Mouse (Mus musculus): ENCODE data around the gene D2hgdh. TPM values are rescaled to one million over a fixed set of nuclear protein-coding genes. Genes with fewer than 3 reads are reported as not detected.
A peak's percentile ranks its signal among the peaks of the same experiment; 100 is the strongest.

D2hgdh gene
- polyA plus RNA-seq, 1 experiment from 2014 or later, result 15.8 TPM

- peaks cover 10% of the 10 kb centered on the region; the same call in 1 of the 2 replicates for H3K36me3 ChIP-seq (ENCODE audit: control insufficient read depth, insufficient read depth, low read length)
- H3K27ac ChIP-seq (ENCODE audit: low read length), result peak within 1 kb of the TSS; percentile 98
- H3K4me3 ChIP-seq (ENCODE audit: low read length), result peak within 1 kb of the TSS; percentile 83
- H3K4me2 ChIP-seq (ENCODE audit: low read depth, low read length), result peak within 1 kb of the TSS; percentile 93
- ATAC-seq, result peak; percentile 93
- no peaks in the 10 kb centered on the region for H3K27me3 ChIP-seq (replicated peaks; ENCODE audit: control insufficient read depth, insufficient read depth, low read length)
- no peaks in the 10 kb centered on the region for H3K9me3 ChIP-seq (ENCODE audit: control insufficient read depth, low read length)
- H3K9ac ChIP-seq (ENCODE audit: low read depth, low read length), result peak within 1 kb of the TSS; percentile 95
- under 1% methylated on average over 88 of the region's 94 CpGs for WGBS
- peaks cover 30% of the 10 kb centered on the region for H3K4me1 ChIP-seq (ENCODE audit: control insufficient read depth, insufficient read depth, low read length)
Measured at GRCm38 (mm10) chr1:93803556-93804507, 20.9 kb upstream of the D2hgdh start, which contains the start of gene Ing5. TSS of gene Ing5 (plus strand) at chr1:93803965.

- Histone ChIP-seq H3K27me3 (replicated peaks; ENCODE audit: control insufficient read depth, insufficient read depth, low read length) (no peaks in the 10 kb centered on the region), H3K9ac (ENCODE audit: low read depth, low read length) (peak overlapping the region; percentile 95), H3K4me1 (ENCODE audit: control insufficient read depth, insufficient read depth, low read length) (peaks cover 30% of the 10 kb centered on the region), H3K36me3 (ENCODE audit: control insufficient read depth, insufficient read depth, low read length) (peaks cover 10% of the 10 kb centered on the region; the same call in 1 of the 2 replicates), H3K4me3 (ENCODE audit: low read length) (peak overlapping the region; percentile 83), H3K4me2 (ENCODE audit: low read depth, low read length) (peak overlapping the region; percentile 88), H3K9me3 (ENCODE audit: control insufficient read depth, low read length) (no peaks in the 10 kb centered on the region), H3K27ac (ENCODE audit: low read length) (peak overlapping the region; percentile 98; the same call in 1 of the 2 replicates)
- no peak for ATAC-seq
- 60% methylated on average over 4 of the region's 4 CpGs for WGBS
Measured at GRCm38 (mm10) chr1:93804818-93805217, 19.9 kb upstream of the D2hgdh start.

DNA sequence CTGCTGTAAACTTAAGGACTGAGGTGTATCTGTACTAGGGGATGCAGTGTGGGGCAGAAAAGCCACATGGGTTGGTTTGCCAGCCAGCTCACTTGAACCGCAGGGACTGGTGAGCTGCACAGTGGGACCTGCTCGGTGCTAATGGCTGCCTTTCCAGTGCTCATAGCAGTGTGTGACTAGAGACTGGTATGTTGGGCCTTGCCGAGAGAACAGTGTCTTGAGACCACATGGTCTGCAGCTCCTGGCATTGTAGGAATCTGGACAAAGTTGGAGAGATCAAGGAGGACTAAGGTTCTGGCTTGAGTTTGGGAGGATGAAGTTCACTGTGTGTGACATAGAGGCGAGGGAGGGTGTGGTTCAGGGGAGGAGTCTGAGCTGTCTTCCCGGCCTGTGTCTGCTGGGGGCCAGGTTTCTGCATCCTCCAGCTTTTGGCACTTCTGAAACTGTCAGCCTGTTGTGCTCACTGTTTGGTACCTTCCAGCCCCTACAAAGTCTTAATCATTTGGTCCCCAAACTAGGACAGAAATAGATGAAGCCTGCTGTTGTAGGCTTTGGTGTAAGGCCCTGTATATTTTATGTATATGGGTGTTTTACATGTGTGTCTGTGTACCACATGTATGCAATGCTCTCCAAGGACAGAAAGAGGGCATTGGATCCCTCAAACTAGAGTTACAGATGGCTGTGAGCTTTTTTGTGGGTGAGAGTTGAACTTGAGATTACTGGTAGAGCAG lies 19.3 kb upstream of the D2hgdh start:
- 58% methylated on average over 5 of the region's 5 CpGs for WGBS
- Histone ChIP-seq H3K27me3 (replicated peaks; ENCODE audit: control insufficient read depth, insufficient read depth, low read length) (no peaks in the 10 kb centered on the region), H3K36me3 (ENCODE audit: control insufficient read depth, insufficient read depth, low read length) (peaks cover 10% of the 10 kb centered on the region; the same call in 1 of the 2 replicates), H3K4me1 (ENCODE audit: control insufficient read depth, insufficient read depth, low read length) (peaks cover 30% of the 10 kb centered on the region), H3K4me3 (ENCODE audit: low read length) (no peak overlapping the region), H3K9ac (ENCODE audit: low read depth, low read length) (peak overlapping the region; percentile 95), H3K4me2 (ENCODE audit: low read depth, low read length) (peak overlapping the region; percentile 88), H3K27ac (ENCODE audit: low read length) (no peak overlapping the region), H3K9me3 (ENCODE audit: control insufficient read depth, low read length) (no peaks in the 10 kb centered on the region)
- no peak for ATAC-seq

- Histone ChIP-seq H3K27me3 (replicated peaks; ENCODE audit: control insufficient read depth, insufficient read depth, low read length) (no peaks in the 10 kb centered on the region), H3K9ac (ENCODE audit: low read depth, low read length) (no peak overlapping the region), H3K9me3 (ENCODE audit: control insufficient read depth, low read length) (no peaks in the 10 kb centered on the region), H3K4me2 (ENCODE audit: low read depth, low read length) (no peak overlapping the region), H3K36me3 (ENCODE audit: control insufficient read depth, insufficient read depth, low read length) (peaks cover 25% of the 10 kb centered on the region), H3K4me1 (ENCODE audit: control insufficient read depth, insufficient read depth, low read length) (peaks cover 17% of the 10 kb centered on the region), H3K27ac (ENCODE audit: low read length) (no peak overlapping the region), H3K4me3 (ENCODE audit: low read length) (no peak overlapping the region)
- no peak for ATAC-seq
- 86% methylated on average over 4 of the region's 4 CpGs for WGBS
Measured at GRCm38 (mm10) chr1:93808871-93809270, 15.8 kb upstream of the D2hgdh start.

- no peaks in the 10 kb centered on the region for H3K9me3 ChIP-seq (ENCODE audit: control insufficient read depth, low read length)
- WGBS, result 95% methylated on average over 3 of the region's 3 CpGs
- no peak overlapping the region for H3K27ac ChIP-seq (ENCODE audit: low read length)
- no peak overlapping the region for H3K4me2 ChIP-seq (ENCODE audit: low read depth, low read length)
- no peak overlapping the region for H3K9ac ChIP-seq (ENCODE audit: low read depth, low read length)
- H3K4me3 ChIP-seq (ENCODE audit: low read length), result no peak overlapping the region
- H3K36me3 ChIP-seq (ENCODE audit: control insufficient read depth, insufficient read depth, low read length), result peaks cover 27% of the 10 kb centered on the region
- peaks cover 9% of the 10 kb centered on the region for H3K4me1 ChIP-seq (ENCODE audit: control insufficient read depth, insufficient read depth, low read length)
- ATAC-seq, result no peak
- no peaks in the 10 kb centered on the region for H3K27me3 ChIP-seq (replicated peaks; ENCODE audit: control insufficient read depth, insufficient read depth, low read length)
Measured at GRCm38 (mm10) chr1:93810011-93810410, 14.7 kb upstream of the D2hgdh start.

DNA sequence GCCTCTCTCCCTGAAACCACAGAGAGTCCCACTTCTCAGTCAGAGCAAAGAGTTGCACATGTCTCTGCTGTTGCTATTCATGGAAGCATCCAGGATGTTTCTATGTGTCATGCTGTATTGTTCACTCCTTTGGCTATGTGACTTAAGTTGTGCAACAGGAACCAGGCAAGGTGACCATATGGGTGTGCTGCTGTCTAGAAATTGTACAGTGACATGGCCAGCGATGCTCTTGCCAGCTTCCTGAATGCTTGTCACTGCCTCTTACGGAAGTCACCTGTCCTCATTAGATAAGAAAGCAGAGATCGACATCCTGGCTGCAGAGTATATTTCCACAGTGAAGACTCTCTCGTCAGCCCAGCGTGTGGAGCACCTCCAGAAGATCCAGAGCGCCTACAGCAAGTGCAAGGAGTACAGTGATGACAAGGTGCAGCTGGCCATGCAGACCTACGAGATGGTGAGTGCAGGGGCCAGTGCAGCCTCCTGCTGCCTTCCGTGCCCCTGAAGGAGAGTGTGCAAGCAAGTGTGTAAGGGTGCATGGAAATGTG lies 13.1 kb upstream of the D2hgdh start:
- Histone ChIP-seq H3K27me3 (replicated peaks; ENCODE audit: control insufficient read depth, insufficient read depth, low read length) (no peaks in the 10 kb centered on the region), H3K4me3 (ENCODE audit: low read length) (no peak overlapping the region), H3K27ac (ENCODE audit: low read length) (no peak overlapping the region), H3K36me3 (ENCODE audit: control insufficient read depth, insufficient read depth, low read length) (peaks cover 36% of the 10 kb centered on the region), H3K4me2 (ENCODE audit: low read depth, low read length) (no peak overlapping the region), H3K9ac (ENCODE audit: low read depth, low read length) (no peak overlapping the region), H3K9me3 (ENCODE audit: control insufficient read depth, low read length) (no peaks in the 10 kb centered on the region), H3K4me1 (ENCODE audit: control insufficient read depth, insufficient read depth, low read length) (no peaks in the 10 kb centered on the region)
- WGBS, result 85% methylated on average over 8 of the region's 8 CpGs
- no peak for ATAC-seq

DNA sequence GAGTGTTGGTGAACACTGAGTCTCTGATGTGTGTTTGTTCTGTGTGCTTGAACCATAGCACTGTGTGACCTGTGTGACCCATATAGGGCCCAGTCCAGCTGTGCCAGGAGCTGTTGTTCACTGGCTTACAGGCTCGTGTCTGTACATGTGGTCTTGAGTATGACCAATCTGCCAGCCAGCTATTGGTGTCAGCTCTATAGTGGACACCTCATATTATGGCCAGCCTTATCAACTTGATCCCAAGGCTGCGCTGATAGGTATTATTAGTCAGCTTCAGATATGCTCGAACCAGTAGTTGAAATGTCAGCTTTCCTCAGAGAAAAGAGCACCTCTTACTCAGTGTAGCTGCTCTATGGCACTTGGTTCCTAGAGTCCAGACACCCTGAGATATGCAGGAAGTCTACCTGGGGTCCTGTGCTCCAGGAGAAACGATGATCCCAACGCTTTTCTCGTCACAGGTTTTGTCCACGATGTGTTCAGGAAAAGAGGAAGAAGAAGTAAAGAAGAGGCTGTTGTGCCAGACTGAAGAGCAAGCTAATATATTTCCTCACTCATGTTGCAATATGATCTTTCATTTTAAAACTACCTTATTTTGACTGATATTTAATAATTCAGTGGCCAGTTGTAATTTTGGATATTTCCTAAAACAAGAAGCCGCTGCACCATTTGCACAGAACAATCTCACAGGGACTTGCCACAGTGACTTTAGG lies 6.7 kb upstream of the D2hgdh start:
- 92% methylated on average over 8 of the region's 8 CpGs for WGBS
- H3K9ac ChIP-seq (ENCODE audit: low read depth, low read length), result no peak overlapping the region
- peaks cover 50% of the 10 kb centered on the region for H3K36me3 ChIP-seq (ENCODE audit: control insufficient read depth, insufficient read depth, low read length)
- no peaks in the 10 kb centered on the region for H3K4me1 ChIP-seq (ENCODE audit: control insufficient read depth, insufficient read depth, low read length)
- no peak overlapping the region for H3K4me2 ChIP-seq (ENCODE audit: low read depth, low read length)
- no peak overlapping the region for H3K27ac ChIP-seq (ENCODE audit: low read length)
- no peak for ATAC-seq
- H3K4me3 ChIP-seq (ENCODE audit: low read length), result no peak overlapping the region
- H3K9me3 ChIP-seq (ENCODE audit: control insufficient read depth, low read length), result no peaks in the 10 kb centered on the region
- no peaks in the 10 kb centered on the region for H3K27me3 ChIP-seq (replicated peaks; ENCODE audit: control insufficient read depth, insufficient read depth, low read length)

GRCm38 (mm10) chr1:93818722-93819121 lies 6.0 kb upstream of the D2hgdh start:
- Histone ChIP-seq H3K36me3 (ENCODE audit: control insufficient read depth, insufficient read depth, low read length) (peaks cover 43% of the 10 kb centered on the region), H3K9ac (ENCODE audit: low read depth, low read length) (no peak overlapping the region), H3K4me1 (ENCODE audit: control insufficient read depth, insufficient read depth, low read length) (no peaks in the 10 kb centered on the region), H3K9me3 (ENCODE audit: control insufficient read depth, low read length) (no peaks in the 10 kb centered on the region), H3K4me3 (ENCODE audit: low read length) (no peak overlapping the region), H3K27me3 (replicated peaks; ENCODE audit: control insufficient read depth, insufficient read depth, low read length) (no peaks in the 10 kb centered on the region), H3K27ac (ENCODE audit: low read length) (no peak overlapping the region), H3K4me2 (ENCODE audit: low read depth, low read length) (no peak overlapping the region)
- ATAC-seq, result no peak
- 83% methylated on average over 7 of the region's 7 CpGs for WGBS

Measured in intestine, embryonic 16.5 days (tissue).